Mouse (Mus musculus) ES-CJ7 (cell line): ENCODE results near the gene Tmem132c.
"Not testable (repeated sequence)": the region's sequence is repeated elsewhere in the genome, so short reads cannot be mapped to it uniquely, and the experiment has no call there.

Experiments used
- DNase-seq: peaks from one replicate; pipeline ENCODE4 v3.0.0; 2011; ENCODE audit warnings: low read depth, low spot score

Gene Tmem132c

DNA sequence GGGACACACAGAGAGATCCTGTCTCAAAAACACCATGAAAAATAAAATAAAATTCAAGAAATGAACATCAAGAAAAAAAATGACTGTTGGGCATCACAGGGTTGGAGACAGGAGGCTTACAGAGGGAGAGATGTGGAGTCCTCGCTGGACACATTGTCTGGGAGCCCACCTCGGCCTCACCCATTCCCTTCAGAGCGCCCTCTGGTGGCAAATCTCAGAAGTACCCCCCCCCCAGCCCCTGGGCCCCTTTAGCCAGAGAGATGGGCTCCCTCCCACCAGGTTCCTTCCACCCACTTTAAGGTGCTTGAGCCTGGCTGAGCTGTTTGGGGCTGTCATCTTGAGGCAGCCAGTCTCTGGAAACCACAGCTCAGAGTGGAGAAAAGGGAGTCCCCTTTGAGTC, 99.5 kb downstream of the Tmem132c start:
- DNase-seq: no peak

GRCm38 (mm10) chr5:127344721-127345120, 103.1 kb downstream of the Tmem132c start:
- DNase-seq: no peak

DNA sequence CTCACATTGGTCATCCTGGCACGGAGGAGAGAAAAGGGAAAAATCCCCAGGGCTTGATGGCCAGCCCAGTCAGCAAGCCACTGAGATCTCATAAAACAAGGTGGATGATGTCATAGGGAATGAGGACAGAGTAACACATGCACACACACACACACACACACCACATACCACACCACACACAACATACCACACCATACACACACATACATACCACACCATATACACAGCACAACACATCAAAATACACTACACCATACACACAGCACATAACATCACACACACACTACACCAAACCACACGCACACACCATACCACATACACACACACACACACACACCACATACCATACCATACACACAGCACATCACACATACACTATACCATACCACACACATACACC, 104.8 kb downstream of the Tmem132c start:
- no peak for DNase-seq

DNA sequence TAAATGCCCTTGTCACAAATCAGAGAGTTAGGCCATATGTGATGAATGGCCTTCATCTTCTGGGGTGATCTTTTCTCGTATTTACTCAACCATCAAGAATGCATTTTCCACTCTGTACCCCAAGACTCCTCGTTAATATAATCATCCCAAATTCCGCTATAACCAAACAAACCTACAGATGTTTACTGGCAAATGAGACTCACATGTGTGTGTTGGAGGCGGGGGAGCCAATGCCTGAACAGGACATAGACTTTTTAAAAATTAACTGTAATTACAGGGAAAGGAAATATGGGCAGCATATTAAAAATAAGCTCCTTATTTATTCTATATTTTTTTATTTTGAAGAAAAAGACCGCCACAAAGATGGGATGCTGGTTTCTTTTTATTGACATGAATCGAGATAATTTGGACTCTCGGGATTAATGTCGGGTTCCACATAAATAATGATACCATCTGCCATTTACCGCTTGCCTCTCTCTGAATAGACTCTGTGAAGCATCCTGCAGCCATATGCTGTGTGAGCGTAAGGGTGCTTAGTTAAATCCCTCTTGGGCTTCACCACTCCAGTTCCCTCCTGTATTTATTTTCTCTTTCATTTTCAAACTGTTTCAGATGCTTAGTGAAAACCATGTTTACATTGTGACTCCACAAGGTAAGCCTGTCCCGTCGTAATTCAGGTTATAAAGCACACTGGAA, 105.6 kb downstream of the Tmem132c start:
- DNase-seq: no peak

GRCm38 (mm10) chr5:127349221-127350065, 107.8 kb downstream of the Tmem132c start:
- no peak for DNase-seq

- peak; percentile 70 for DNase-seq
Observed at GRCm38 (mm10) chr5:127353002-127353401, 111.4 kb downstream of the Tmem132c start.

DNA sequence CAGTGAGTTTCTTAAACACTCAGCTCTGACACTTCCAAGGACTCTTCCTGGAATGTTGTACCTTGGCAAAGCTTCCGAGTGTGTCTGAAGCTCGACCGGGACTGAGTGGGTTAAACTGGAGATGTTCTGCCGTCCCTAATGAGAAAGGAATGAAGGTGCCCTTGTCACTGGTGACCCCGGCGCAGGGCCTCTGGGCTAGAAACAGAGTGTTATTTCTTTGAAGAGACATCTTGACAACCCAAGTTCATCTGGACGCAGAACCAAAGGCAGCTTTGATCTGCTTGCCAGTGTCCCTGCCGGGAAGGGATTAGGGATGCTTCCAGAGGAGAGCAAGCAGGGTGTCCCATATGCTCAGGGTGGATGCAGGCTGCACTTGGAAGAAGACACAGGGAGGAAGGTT, 114.2 kb downstream of the Tmem132c start:
- DNase-seq: no peak

- not testable (repeated sequence) for DNase-seq
Observed at GRCm38 (mm10) chr5:127357878-127358277, 116.3 kb downstream of the Tmem132c start.

GRCm38 (mm10) chr5:127361145-127361544, 119.5 kb downstream of the Tmem132c start:
- DNase-seq: peak; percentile 83

GRCm38 (mm10) chr5:127365061-127365460, 123.5 kb downstream of the Tmem132c start:
- no peak for DNase-seq

- no peak for DNase-seq
Observed at GRCm38 (mm10) chr5:127368191-127368590, 126.6 kb downstream of the Tmem132c start.

DNA sequence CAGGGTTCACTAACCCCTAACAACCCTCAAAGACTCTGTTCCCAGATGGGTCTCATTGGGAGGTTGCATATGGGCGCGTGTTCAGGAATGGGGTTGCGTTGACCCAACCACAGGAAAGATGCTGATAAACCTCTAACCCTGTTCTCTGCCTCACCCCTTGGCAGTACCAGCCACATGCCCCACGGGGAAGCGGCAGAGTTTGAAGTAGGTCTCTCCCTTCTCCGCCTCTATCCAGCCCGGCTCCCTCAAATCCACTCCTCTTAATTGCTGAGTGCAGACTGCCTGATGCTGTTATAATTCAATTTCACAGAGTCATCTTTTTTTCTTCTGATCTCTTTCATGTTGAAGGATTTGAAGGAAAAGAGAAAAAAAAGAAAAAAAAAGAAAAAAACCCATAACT, 128.2 kb downstream of the Tmem132c start:
- no peak for DNase-seq

GRCm38 (mm10) chr5:127370503-127370902, 128.9 kb downstream of the Tmem132c start:
- DNase-seq: no peak

DNA sequence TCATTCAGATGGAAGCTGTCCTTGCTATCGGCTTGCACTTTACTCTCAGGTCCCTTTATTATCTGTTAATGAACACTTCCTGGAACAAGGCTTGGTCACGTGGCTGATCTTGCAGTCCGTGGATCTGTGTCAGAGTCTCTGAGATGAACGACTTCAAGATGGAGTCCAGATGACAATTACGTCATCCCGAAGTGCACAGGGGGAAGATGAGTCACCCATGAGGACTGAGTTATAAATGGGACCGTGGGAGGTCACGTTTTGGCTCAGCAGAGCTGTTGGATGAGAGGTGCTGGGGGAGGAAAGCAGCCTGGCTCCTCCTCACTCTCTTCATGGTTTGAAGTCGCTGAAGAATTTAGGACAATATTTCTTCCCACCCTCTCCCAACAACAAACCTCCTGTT, 132.6 kb downstream of the Tmem132c start:
- DNase-seq: no peak

DNA sequence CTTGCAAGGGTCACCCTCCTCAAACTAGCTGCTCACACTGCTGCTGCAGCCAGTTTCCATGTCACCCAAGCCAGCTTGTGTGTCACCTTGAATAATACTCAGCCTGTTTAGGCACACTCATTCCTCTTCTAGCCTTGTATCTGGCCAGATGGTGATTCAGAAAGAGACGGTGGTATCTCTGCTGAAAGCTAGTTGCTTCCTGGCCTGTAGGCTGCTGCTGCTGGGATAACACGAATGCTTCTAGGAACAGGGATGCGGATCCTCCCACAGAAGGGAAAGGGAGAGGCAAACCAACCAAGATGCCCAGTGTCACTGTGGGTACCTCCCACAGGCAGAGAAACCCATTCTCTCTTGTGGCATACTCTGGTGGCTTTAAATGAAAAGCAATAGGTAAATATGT, 134.0 kb downstream of the Tmem132c start:
- no peak for DNase-seq

DNA sequence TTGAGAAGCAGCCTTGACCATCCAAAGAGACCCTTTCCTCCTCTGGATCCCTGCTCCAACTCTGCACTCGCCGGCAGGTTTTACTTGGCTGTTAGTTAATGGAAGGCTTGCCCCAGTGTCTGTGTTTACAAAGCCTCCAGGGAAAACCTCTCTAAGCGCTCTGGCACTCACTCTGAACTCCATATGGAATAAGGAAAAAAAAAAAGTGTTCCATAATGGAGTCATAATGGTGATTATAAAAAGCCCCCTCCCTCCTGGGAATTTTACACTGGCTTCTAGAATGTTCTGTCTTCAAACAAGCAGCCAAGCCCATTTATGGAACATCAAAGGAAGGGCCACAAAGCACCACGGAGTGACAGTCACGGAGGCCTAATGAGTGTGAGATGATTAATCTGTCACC, 136.9 kb downstream of the Tmem132c start:
- no peak for DNase-seq

DNA sequence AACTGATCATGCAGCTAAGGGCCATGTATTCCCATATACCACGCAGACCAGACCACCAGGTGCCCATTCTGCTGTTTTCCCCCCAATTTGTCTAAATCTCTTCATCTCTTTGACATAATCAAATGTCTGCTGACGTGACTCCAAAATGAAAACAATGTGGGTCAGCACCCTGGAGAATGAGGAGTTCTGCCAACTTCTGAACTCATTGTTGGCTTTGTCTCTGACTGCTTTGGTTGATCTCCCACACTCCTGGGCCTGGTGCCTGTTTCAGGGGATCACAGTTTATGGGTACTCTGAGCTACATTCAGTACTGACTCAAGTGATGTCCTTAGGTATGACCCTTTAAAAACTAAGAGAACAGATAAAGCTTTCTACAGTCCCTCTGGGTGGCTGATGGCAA, 137.7 kb downstream of the Tmem132c start:
- DNase-seq: no peak

DNA sequence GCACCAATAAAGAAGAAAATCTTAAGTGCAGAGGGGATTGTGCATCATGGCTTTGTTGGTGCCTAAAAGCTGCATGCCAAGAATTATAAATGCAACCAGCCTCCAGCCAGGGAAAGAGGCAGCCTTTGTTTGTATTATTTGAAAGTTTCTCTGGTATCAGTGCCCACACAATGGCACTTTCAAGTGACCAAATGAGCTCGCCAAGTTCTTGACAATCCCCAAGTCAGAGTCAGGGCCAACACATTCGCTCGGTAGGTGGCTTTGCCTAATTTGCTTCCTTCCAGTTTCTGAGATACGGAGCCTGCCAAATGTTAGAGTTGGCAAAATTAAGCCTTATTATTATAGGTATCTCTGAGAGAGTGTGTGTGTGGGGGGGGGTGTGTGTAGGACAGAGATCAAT, 139.6 kb downstream of the Tmem132c start:
- no peak for DNase-seq

- DNase-seq: no peak
Observed at GRCm38 (mm10) chr5:127382571-127382970, 141.0 kb downstream of the Tmem132c start.

GRCm38 (mm10) chr5:127391187-127391586, 149.6 kb downstream of the Tmem132c start:
- DNase-seq: peak; percentile 15

GRCm38 (mm10) chr5:127396889-127397288, 155.3 kb downstream of the Tmem132c start:
- DNase-seq: no peak

DNA sequence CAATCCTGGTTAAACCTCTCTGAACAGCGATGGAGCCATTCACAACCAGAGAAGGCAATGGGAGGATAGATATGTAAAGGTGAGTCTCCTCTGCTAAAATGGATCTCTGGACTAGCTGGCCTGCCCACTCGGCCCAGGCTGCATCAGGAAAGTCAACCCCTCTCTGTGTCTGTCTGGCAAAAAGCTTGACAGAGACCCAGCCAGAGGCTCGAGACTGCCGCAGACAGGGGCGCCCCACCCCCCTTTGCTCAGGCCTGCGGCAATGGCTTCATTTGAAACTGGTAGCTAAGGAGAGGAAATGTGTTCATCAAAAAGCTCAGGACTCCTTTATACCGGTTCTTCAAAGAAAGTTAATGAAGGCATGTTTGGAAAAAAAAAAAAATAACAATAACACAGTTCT, 156.4 kb downstream of the Tmem132c start:
- no peak for DNase-seq

DNA sequence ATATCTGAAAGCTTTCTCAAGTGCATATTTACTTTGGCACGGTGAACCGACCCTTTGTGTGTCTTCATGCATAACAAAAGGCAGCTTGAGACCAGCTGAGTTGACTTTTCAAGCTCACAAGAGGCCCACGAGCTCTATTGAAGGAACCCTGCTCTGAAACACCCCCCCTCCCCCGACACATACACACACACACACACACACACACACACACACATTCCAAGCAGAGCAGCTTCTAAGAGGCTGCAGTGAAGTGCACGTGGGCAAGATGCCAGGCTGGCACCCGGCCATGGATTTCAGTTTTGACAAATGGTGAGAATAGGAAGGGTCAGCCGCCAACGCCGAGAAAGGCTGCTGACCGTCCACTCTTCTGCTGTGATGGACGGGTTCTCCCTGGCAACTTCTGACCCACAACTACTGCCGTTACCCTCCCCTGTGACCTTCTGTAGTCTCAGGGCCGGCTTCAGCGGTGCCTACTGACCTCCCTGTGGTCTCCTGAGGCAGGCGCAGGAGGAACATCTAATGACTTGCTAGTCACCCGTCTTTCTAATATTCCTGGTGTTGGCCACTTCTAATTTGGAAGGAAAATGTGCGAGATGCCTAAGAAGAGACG, 163.9 kb downstream of the Tmem132c start:
- DNase-seq: no peak
